Mouse (Mus musculus): ENCODE results near the gene Dpysl5.

Gene Dpysl5

GRCm38 (mm10) chr5:30711147-30712001 is at the start of gene Dpysl5:
TSS of gene Dpysl5 (plus strand) at chr5:30711564.
- TF ChIP-seq GATA4 (IDR thresholded peaks at IDR 0.05; ENCODE audit: insufficient replicate concordance, low read length) = no peak

GRCm38 (mm10) chr5:30665360-30665759 is 46.0 kb upstream of the Dpysl5 start:
- TF ChIP-seq GATA4 (IDR thresholded peaks at IDR 0.05; ENCODE audit: insufficient replicate concordance, low read length) = no peak

DNA sequence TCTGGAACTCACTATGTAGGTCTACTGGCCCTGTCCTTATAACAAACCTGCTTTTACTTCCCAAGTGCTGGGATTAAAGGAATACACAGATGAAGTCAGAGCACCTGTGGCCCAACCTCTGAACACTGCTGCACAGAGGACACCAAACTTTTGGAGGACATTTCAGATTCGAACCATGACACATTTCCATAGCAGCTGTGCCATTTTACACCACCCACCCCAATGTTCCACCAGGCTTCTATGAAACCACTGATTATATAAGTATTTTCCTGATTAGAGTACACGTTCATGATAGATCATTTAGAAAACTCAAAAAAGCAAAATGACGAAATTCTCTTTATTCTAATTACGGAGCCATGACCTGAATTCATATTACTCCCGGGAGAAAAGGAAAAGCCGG is 45.4 kb upstream of the Dpysl5 start:
- TF ChIP-seq GATA4 (IDR thresholded peaks at IDR 0.05; ENCODE audit: insufficient replicate concordance, low read length) = no peak

- peak; percentile 83; the same call in 1 of the 2 replicates for TF ChIP-seq GATA4 (IDR thresholded peaks at IDR 0.05; ENCODE audit: insufficient replicate concordance, low read length)
Observed at GRCm38 (mm10) chr5:30666391-30667195, 44.8 kb upstream of the Dpysl5 start, which contains the start of gene Cenpa. TSS of gene Cenpa (plus strand) at chr5:30666777.

GRCm38 (mm10) chr5:30667215-30667614 is 44.1 kb upstream of the Dpysl5 start:
- no peak for TF ChIP-seq GATA4 (IDR thresholded peaks at IDR 0.05; ENCODE audit: insufficient replicate concordance, low read length)

DNA sequence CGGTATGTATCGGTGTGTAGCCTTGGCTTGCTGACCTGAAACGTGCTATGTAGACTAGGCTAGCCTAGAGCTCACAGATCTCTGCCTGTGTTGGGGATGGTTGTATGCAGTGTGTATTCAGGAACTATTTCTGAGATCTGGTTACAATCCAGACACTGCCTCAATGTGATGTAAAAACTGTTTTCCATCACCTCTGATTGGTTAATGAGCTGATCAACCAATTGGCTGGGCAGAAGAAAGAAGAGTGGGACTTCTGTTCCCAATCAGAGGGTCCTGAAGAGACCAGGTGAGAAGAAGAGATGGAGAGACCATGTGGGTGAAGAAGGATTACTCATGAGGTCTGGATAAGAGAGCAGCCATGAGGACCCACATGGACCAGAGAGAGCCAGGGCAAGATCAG is 43.7 kb upstream of the Dpysl5 start:
- no peak for TF ChIP-seq GATA4 (IDR thresholded peaks at IDR 0.05; ENCODE audit: insufficient replicate concordance, low read length)

- no peak for TF ChIP-seq GATA4 (IDR thresholded peaks at IDR 0.05; ENCODE audit: insufficient replicate concordance, low read length)
Observed at GRCm38 (mm10) chr5:30668637-30669495, 42.5 kb upstream of the Dpysl5 start.

- no peak for TF ChIP-seq GATA4 (IDR thresholded peaks at IDR 0.05; ENCODE audit: insufficient replicate concordance, low read length)
Observed at GRCm38 (mm10) chr5:30669496-30669830, 41.9 kb upstream of the Dpysl5 start.

DNA sequence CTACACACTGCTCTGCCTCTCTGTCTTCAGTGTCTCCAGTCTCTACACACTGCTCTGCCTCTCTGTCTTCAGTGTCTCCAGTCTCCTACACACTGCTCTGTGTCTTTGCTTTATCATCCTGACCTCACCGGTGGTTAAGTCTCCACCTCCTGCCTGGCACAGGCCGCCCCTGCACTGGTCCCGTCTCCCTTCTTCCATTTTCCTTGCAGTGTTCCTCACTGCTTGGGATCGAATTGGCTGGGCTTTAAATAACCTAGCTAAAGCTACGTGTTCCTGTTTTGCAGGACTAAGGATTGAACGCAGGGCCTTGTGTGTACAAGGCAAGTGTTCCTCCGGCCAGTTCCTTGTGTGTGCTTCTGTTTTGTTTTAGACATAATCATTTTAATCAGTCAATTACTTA is 41.3 kb upstream of the Dpysl5 start:
- TF ChIP-seq GATA4 (IDR thresholded peaks at IDR 0.05; ENCODE audit: insufficient replicate concordance, low read length) = no peak

DNA sequence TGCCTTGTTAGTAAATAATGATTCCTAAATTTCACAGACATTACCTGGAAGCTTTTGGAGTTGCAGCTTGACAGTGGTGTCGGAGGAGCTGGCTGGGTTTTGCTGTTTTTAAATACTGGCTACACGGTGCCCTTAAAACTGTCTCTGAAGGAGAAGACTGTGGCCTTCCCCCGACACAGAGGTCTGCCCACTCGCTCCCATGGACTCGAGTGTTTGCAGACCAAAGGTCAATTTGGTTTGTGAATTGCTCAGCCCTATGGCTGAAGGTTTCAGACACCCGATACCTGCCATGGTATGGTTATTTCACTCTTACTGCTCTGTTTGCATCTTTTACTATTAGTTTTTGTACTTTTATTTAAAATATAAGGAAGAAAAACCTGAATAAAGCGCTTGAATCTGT is 37.4 kb upstream of the Dpysl5 start:
- no peak for TF ChIP-seq GATA4 (IDR thresholded peaks at IDR 0.05; ENCODE audit: insufficient replicate concordance, low read length)

GRCm38 (mm10) chr5:30676800-30677199 is 34.6 kb upstream of the Dpysl5 start:
- no peak for TF ChIP-seq GATA4 (IDR thresholded peaks at IDR 0.05; ENCODE audit: insufficient replicate concordance, low read length)

GRCm38 (mm10) chr5:30678722-30679296 is 32.6 kb upstream of the Dpysl5 start:
- TF ChIP-seq GATA4 (IDR thresholded peaks at IDR 0.05; ENCODE audit: insufficient replicate concordance, low read length) = no peak

- TF ChIP-seq GATA4 (IDR thresholded peaks at IDR 0.05; ENCODE audit: insufficient replicate concordance, low read length) = no peak
Observed at GRCm38 (mm10) chr5:30679593-30679992, 31.8 kb upstream of the Dpysl5 start.

GRCm38 (mm10) chr5:30681970-30682369 is 29.4 kb upstream of the Dpysl5 start:
- no peak for TF ChIP-seq GATA4 (IDR thresholded peaks at IDR 0.05; ENCODE audit: insufficient replicate concordance, low read length)

All from liver, adult (tissue).